Mouse (Mus musculus) heart, adult 2 months (tissue): Measurements from ENCODE around the gene Sestd1. TPM values are rescaled to one million over a fixed set of nuclear protein-coding genes. Genes with fewer than 3 reads are reported as not detected.
A peak's percentile ranks its signal among the peaks of the same experiment; 100 is the strongest.

Source experiments
- DNase-seq, 2 experiments: peaks; one replicate each; pipeline ENCODE4 v3.0.0; 2021
- H3K27ac ChIP-seq: fragments of 200-600 bp; 2 replicates; pipeline ENCODE4 v1.8.1; 2022
- H3K27me3 ChIP-seq: fragments of 200-500 bp; 2 replicates; pipeline ENCODE4 v1.6.1; 2012; ENCODE audit warnings: mild to moderate bottlenecking, low read length, inconsistent platforms, mixed read lengths; ENCODE audit not compliant: control insufficient read depth, insufficient read depth
- H3K36me3 ChIP-seq: fragments of 200-500 bp; 2 replicates; pipeline ENCODE4 v1.6.1; 2012; ENCODE audit warnings: low read length, inconsistent platforms; ENCODE audit not compliant: control insufficient read depth, insufficient read depth
- H3K4me1 ChIP-seq: fragments of 200-500 bp; 2 replicates; pipeline ENCODE4 v1.6.1; 2011; ENCODE audit warnings: low read length; ENCODE audit not compliant: control insufficient read depth, insufficient read depth
- H3K4me3 ChIP-seq: fragments of 200-600 bp; 2 replicates; pipeline ENCODE4 v1.8.1; 2022
- H3K79me2 ChIP-seq: fragments of 200-500 bp; replicated peaks from 2 replicates; pipeline ENCODE4 v1.6.1; 2012; ENCODE audit warnings: mild to moderate bottlenecking, inconsistent platforms, low read length, moderate library complexity, mixed read lengths; ENCODE audit not compliant: control insufficient read depth, insufficient read depth
- H3K9ac ChIP-seq: fragments of 200-500 bp; 2 replicates; pipeline ENCODE4 v1.6.1; 2012; ENCODE audit warnings: low read depth, mild to moderate bottlenecking, control low read depth, inconsistent platforms, low read length, mixed read lengths
- CTCF ChIP-seq: fragments of 200-600 bp; IDR thresholded peaks from 2 replicates; pipeline ENCODE4 v1.8.1; 2022; ENCODE audit warnings: antibody characterized with exemption, mild to moderate bottlenecking, moderate library complexity
- EP300 ChIP-seq: fragments of 200-500 bp; IDR thresholded peaks from 2 replicates; pipeline ENCODE4 v1.6.1; 2011; ENCODE audit warnings: low read depth, low read length, control low read depth; ENCODE audit not compliant: insufficient read depth
- POLR2A ChIP-seq: fragments of 200-500 bp; IDR thresholded peaks from 2 replicates; pipeline ENCODE4 v1.6.1; 2011; ENCODE audit warnings: mild to moderate bottlenecking, low read depth, low read length, control low read depth; ENCODE audit not compliant: insufficient read depth
- WGBS: fragments of 180-500 bp; shearing (Covaris S2); methylation state at CpG from one replicate; pipeline ENCODE4 v1.1.7; 2018; 5-methylcytosine and 5-hydroxymethylcytosine counted together
- intact Hi-C: fragments of 180-260 bp; cut with DNase I; formaldehyde crosslinking; loops from one replicate; pipeline ENCODE4 v1.15.1; 2025
- long read RNA-seq: library from polyadenylated mRNA; stranded (forward); transcript quantifications from one replicate; pipeline ENCODE4 v2.0.0, GENCODE M21; 2021
- polyA plus RNA-seq: library from polyadenylated mRNA; depleted of rRNA; stranded (reverse); fragments of >200 nt; gene quantifications from 2 replicates; pipeline ENCODE4 v1.2.3, GENCODE M21; 2012; rRNA removed
- total RNA-seq, 2 experiments: library from RNA; stranded (reverse); gene quantifications; 2 replicates each; pipeline ENCODE4 v1.2.3; 2021

Sestd1 gene
- total RNA-seq (10 to 100 TPM; 18.3 to 21.2 TPM), polyA plus RNA-seq (9.0 and 14.6 TPM in 2 replicates)
- long read RNA-seq, transcript Sestd1-201 (18 exons, 2,720 nt), result major isoform, 6 of 17 reads
- long read RNA-seq, partial matches to known transcripts, result 2 of 17 reads
- long read RNA-seq, other reads (novel, unspliced or antisense), result 9 of 17 reads

- intact Hi-C loops, result no loop called here
- Histone ChIP-seq H3K4me3 (peak within 1 kb of the TSS; percentile 83), H3K9ac (peak within 1 kb of the TSS; percentile 86), H3K27me3 (no peaks in the 10 kb centered on the region), H3K4me1 (peaks cover 4% of the 10 kb centered on the region), H3K79me2 (peaks cover 2% of the 10 kb centered on the region; the same call in 1 of the 2 replicates), H3K27ac (peak within 1 kb of the TSS; percentile 65), H3K36me3 (peaks cover 3% of the 10 kb centered on the region)
- peak; percentile 87 for DNase-seq
- 12% methylated on average over 53 of the region's 73 CpGs for WGBS
- TF ChIP-seq EP300 (no peak), POLR2A (no peak), CTCF (no peak)
Observed at GRCm38 (mm10) chr2:77280512-77281409, at the start of gene Sestd1. TSS of gene Sestd1 (minus strand) at chr2:77280592.

- Histone ChIP-seq H3K27ac (no peak overlapping the region), H3K4me3 (no peak overlapping the region), H3K36me3 (no peaks in the 10 kb centered on the region), H3K79me2 (no peaks in the 10 kb centered on the region), H3K9ac (no peak overlapping the region), H3K27me3 (no peaks in the 10 kb centered on the region), H3K4me1 (no peaks in the 10 kb centered on the region)
- WGBS, result 48% methylated on average over 3 of the region's 3 CpGs
- no peak for TF ChIP-seq POLR2A
- no peak for TF ChIP-seq EP300
- no peak for TF ChIP-seq CTCF
- no peak for DNase-seq
- intact Hi-C loops, result no loop called here
Observed at GRCm38 (mm10) chr2:77327246-77327645, 46.9 kb upstream of the Sestd1 start.

GRCm38 (mm10) chr2:77323739-77324138, 43.3 kb upstream of the Sestd1 start:
- Histone ChIP-seq H3K36me3 (no peaks in the 10 kb centered on the region), H3K4me3 (no peak overlapping the region), H3K4me1 (no peaks in the 10 kb centered on the region), H3K27me3 (no peaks in the 10 kb centered on the region), H3K9ac (no peak overlapping the region), H3K79me2 (no peaks in the 10 kb centered on the region), H3K27ac (no peak overlapping the region)
- DNase-seq, result no peak
- 43% methylated on average over 6 of the region's 6 CpGs for WGBS
- intact Hi-C loops, result no loop called here
- TF ChIP-seq EP300 (no peak), POLR2A (no peak), CTCF (no peak)

- H3K36me3 ChIP-seq, result no peaks in the 10 kb centered on the region
- no peaks in the 10 kb centered on the region for H3K79me2 ChIP-seq
- no peak overlapping the region for H3K4me3 ChIP-seq
- no peak for TF ChIP-seq POLR2A
- no peaks in the 10 kb centered on the region for H3K4me1 ChIP-seq
- no peak overlapping the region for H3K9ac ChIP-seq
- DNase-seq, result no peak
- no peaks in the 10 kb centered on the region for H3K27me3 ChIP-seq
- no peak overlapping the region for H3K27ac ChIP-seq
- 73% methylated on average over 9 of the region's 9 CpGs for WGBS
- intact Hi-C loops, result no loop called here
Observed at GRCm38 (mm10) chr2:77323156-77323555, 42.8 kb upstream of the Sestd1 start.

GRCm38 (mm10) chr2:77319196-77319595, 38.8 kb upstream of the Sestd1 start:
- Histone ChIP-seq H3K27me3 (no peaks in the 10 kb centered on the region), H3K4me1 (no peaks in the 10 kb centered on the region; the same call in 1 of the 2 replicates), H3K9ac (no peak overlapping the region), H3K36me3 (no peaks in the 10 kb centered on the region; the same call in 1 of the 2 replicates), H3K27ac (no peak overlapping the region), H3K79me2 (no peaks in the 10 kb centered on the region), H3K4me3 (no peak overlapping the region)
- 94% methylated on average over 5 of the region's 5 CpGs for WGBS
- intact Hi-C loops, result loop anchor here (5.0 kb wide), 1 partner anchor 57 kb away; no protein-coding TSS in a partner anchor
- DNase-seq, result no peak
- TF ChIP-seq POLR2A, result no peak
- TF ChIP-seq EP300, result no peak
- no peak for TF ChIP-seq CTCF

GRCm38 (mm10) chr2:77316961-77317360, 36.6 kb upstream of the Sestd1 start:
- WGBS, result 32% methylated on average over 7 of the region's 7 CpGs
- peak overlapping the region; percentile 68 for H3K27ac ChIP-seq
- peaks cover 5% of the 10 kb centered on the region for H3K4me1 ChIP-seq
- TF ChIP-seq EP300 (peak; percentile 68; the same call in 1 of the 2 replicates), CTCF (no peak)
- H3K36me3 ChIP-seq, result peaks cover 3% of the 10 kb centered on the region
- no peak overlapping the region for H3K4me3 ChIP-seq
- H3K27me3 ChIP-seq, result no peaks in the 10 kb centered on the region
- H3K79me2 ChIP-seq, result no peaks in the 10 kb centered on the region
- no peak overlapping the region for H3K9ac ChIP-seq
- peak; percentile 69 to 81 for DNase-seq
- intact Hi-C loops, result loop anchor here (5.0 kb wide), 1 partner anchor 55 kb away; no protein-coding TSS in a partner anchor
